Mouse (Mus musculus) olfactory bulb, adult 2 months (tissue): ENCODE data around the gene Tex45.

ENCODE experiments used
- CTCF ChIP-seq: fragments of 200-500 bp; IDR thresholded peaks from 2 replicates; pipeline ENCODE4 v1.5.1; 2012; ENCODE audit warnings: low read depth, mild to moderate bottlenecking, low read length, moderate library complexity; ENCODE audit not compliant: insufficient read depth
- POLR2A ChIP-seq: fragments of 200-500 bp; IDR thresholded peaks from 2 replicates; pipeline ENCODE4 v1.6.1; 2012; ENCODE audit warnings: mild to moderate bottlenecking, low read depth, low read length, moderate library complexity; ENCODE audit not compliant: insufficient read depth

DNA sequence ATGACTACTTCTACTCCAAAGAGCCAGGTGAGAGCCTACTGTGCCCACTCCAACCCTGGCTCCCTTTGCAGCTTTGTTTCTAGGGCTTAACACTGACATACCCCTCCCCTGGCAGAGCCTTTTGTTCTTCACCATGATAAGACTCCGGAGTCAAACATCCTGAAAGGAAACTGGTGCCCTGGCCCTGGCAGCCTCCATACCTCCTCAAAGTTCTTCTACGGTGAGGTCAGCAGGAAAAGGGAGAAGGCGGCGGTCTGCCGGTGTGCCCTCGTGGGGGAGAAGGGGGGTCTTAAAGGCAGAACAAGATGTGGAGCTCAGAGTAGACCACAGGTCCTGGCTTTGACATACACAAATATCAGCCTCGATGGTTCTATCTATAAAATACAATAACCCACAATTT is 12.9 kb downstream of the Tex45 start:
- TF ChIP-seq POLR2A, result no peak
- no peak for TF ChIP-seq CTCF
